Mouse (Mus musculus) lung, postnatal 0 days (tissue): ENCODE measurements around the gene Mgea5. TPM values are rescaled to one million over a fixed set of nuclear protein-coding genes. Genes with fewer than 3 reads are reported as not detected.

Source experiments
- ATAC-seq: fragments of 200-750 bp; cut with Nextera tagmentation; 2 replicates; pipeline ENCODE4 v1.8.0; 2017; ENCODE audit warnings: moderate library complexity
- DNase-seq: peaks from one replicate; pipeline ENCODE4 v3.0.0-alpha.2; 2016; ENCODE audit warnings: low spot score
- H3K27ac ChIP-seq: fragments of 300-500 bp; sonication (generic); 2 replicates; pipeline ENCODE4 v1.5.1; 2014; ENCODE audit warnings: antibody characterized with exemption, mild to moderate bottlenecking, low read length, mixed read lengths
- H3K27me3 ChIP-seq: fragments of 300-500 bp; sonication (generic); replicated peaks from 2 replicates; pipeline ENCODE4 v1.6.1; 2014; ENCODE audit warnings: low read length, mixed read lengths; ENCODE audit not compliant: insufficient read depth
- H3K36me3 ChIP-seq: fragments of 300-500 bp; sonication (generic); 2 replicates; pipeline ENCODE4 v1.6.1; 2014; ENCODE audit warnings: low read length, mixed read lengths; ENCODE audit not compliant: insufficient read depth
- H3K4me1 ChIP-seq: fragments of 300-500 bp; sonication (generic); 2 replicates; pipeline ENCODE4 v1.6.1; 2014; ENCODE audit warnings: antibody characterized with exemption, low read depth, low read length, mixed read lengths; ENCODE audit not compliant: insufficient read depth
- H3K4me2 ChIP-seq: fragments of 300-500 bp; sonication (generic); replicated peaks from 2 replicates; pipeline ENCODE4 v1.6.1; 2014; ENCODE audit warnings: low read depth, mild to moderate bottlenecking, low read length, moderate library complexity, mixed read lengths
- H3K4me3 ChIP-seq: fragments of 300-500 bp; sonication (generic); 2 replicates; pipeline ENCODE4 v1.5.1; 2014; ENCODE audit warnings: low read depth, low read length
- H3K9ac ChIP-seq: fragments of 300-500 bp; sonication (generic); replicated peaks from 2 replicates; pipeline ENCODE4 v1.6.1; 2014; ENCODE audit warnings: low read depth, mild to moderate bottlenecking
- H3K9me3 ChIP-seq: fragments of 300-500 bp; sonication (generic); 2 replicates; pipeline ENCODE4 v1.6.1; 2016; ENCODE audit warnings: low read length, mixed read lengths
- CTCF ChIP-seq: IDR thresholded peaks from 2 replicates; pipeline ENCODE4 v1.5.1; 2016; ENCODE audit warnings: antibody characterized with exemption, mild to moderate bottlenecking
- EP300 ChIP-seq: IDR thresholded peaks from 2 replicates; pipeline ENCODE4 v1.6.1; 2016; ENCODE audit warnings: antibody characterized with exemption, mild to moderate bottlenecking, control low read depth
- WGBS: fragments of 180-500 bp; shearing (Covaris S2); extraction: QIAGEN DNeasy Blood & Tissue Kit; methylation state at CpG from one replicate; pipeline ENCODE4 v1.1.7; 2014; 5-methylcytosine and 5-hydroxymethylcytosine counted together
- polyA plus RNA-seq: library from polyadenylated mRNA; unstranded; fragments of >200 nt; fragmentation: Nextera tagmentation; extraction: Ambion mirVana; gene quantifications from 2 replicates; pipeline ENCODE4 v1.2.1, GENCODE M21; 2015

Gene Mgea5
- polyA plus RNA-seq, 1 experiment from 2014 or later: 26.4 TPM

- DNase-seq (no peak), ATAC-seq (no peak)
- H3K4me3 ChIP-seq: no peak overlapping the region
- H3K4me2 ChIP-seq: no peak overlapping the region
- H3K4me1 ChIP-seq: no peaks in the 10 kb centered on the region
- TF ChIP-seq EP300: no peak
- no peak for TF ChIP-seq CTCF
- WGBS: 80% methylated on average over 7 of the region's 7 CpGs
- no peak overlapping the region for H3K9ac ChIP-seq
- H3K27me3 ChIP-seq: peaks cover 19% of the 10 kb centered on the region; the same call in 1 of the 2 replicates
- H3K36me3 ChIP-seq: no peaks in the 10 kb centered on the region
- no peaks in the 10 kb centered on the region for H3K9me3 ChIP-seq
- no peak overlapping the region for H3K27ac ChIP-seq
Observed at GRCm38 (mm10) chr19:45731658-45732057, 52.0 kb downstream of the Mgea5 start.

DNA sequence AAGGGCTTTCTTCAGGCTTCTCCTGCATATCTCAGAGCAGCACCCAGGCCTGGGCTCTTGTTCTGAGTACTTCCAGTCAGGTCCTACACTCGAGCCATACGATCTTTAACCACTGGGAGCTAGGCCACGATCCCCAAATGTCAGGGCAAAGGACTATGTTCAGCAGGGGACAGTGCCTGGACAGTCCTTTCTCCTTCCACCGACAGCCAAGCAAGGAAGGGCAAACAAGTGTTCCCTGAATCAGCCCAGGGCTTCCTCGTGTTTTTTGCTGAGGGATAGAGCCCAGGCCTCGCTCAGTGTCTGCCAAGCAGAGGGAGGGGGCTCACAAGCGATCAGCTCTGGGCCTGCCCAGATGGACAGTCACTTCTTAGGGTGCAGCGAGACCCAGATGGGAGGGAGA, 53.6 kb downstream of the Mgea5 start:
- no peaks in the 10 kb centered on the region for H3K4me1 ChIP-seq
- no peak for DNase-seq
- H3K4me3 ChIP-seq: no peak overlapping the region
- H3K27me3 ChIP-seq: 0 out of 2 replicates have a peak, but pooled peaks cover 10% of the 10 kb centered on the region
- H3K36me3 ChIP-seq: no peaks in the 10 kb centered on the region
- no peak for TF ChIP-seq CTCF
- TF ChIP-seq EP300: no peak
- H3K4me2 ChIP-seq: no peak overlapping the region
- H3K27ac ChIP-seq: no peak overlapping the region
- H3K9ac ChIP-seq: no peak overlapping the region
- H3K9me3 ChIP-seq: no peaks in the 10 kb centered on the region
- 67% methylated on average over 8 of the region's 8 CpGs for WGBS
- ATAC-seq: no peak

GRCm38 (mm10) chr19:45727231-45727630, 56.4 kb downstream of the Mgea5 start:
- H3K36me3 ChIP-seq: no peaks in the 10 kb centered on the region
- DNase-seq (no peak), ATAC-seq (no peak)
- no peak overlapping the region for H3K9ac ChIP-seq
- H3K4me2 ChIP-seq: no peak overlapping the region
- H3K4me3 ChIP-seq: no peak overlapping the region
- H3K27ac ChIP-seq: no peak overlapping the region
- WGBS: 67% methylated on average over 10 of the region's 10 CpGs
- H3K9me3 ChIP-seq: no peaks in the 10 kb centered on the region
- H3K27me3 ChIP-seq: no peaks in the 10 kb centered on the region
- H3K4me1 ChIP-seq: no peaks in the 10 kb centered on the region
- no peak for TF ChIP-seq EP300
- TF ChIP-seq CTCF: no peak

DNA sequence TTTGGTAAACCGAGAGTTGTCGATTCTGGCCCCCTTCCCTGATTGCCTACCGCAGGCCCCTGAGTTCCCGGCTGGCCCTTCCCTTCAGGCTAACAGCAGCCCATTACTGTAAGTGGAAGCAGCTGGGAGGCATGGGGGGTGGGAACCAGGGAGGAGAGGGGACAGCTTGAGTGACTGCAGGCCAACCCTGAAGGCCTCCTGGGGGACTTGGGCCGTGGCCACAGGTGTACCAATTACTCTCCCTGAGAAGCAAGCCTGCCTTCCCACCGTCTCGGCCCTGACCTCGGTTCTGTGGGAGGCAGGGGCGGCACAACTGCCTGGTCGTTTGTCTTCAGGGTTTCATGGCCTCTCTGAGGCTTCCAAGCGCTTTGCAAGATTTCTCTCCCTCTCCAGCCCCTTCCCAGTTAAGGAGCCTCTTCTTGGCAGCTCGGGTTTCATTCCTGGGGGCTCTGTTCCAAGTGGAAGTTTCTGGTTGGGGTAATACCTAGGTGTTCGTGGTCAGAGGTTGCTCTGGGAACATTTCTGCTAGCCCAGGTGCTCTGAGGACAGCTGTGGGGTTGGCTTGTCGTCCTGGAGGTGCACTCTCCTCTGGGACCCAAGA, 57.9 kb downstream of the Mgea5 start:
- 28% methylated on average over 14 of the region's 14 CpGs for WGBS
- no peaks in the 10 kb centered on the region for H3K9me3 ChIP-seq
- no peaks in the 10 kb centered on the region for H3K4me1 ChIP-seq
- no peak overlapping the region for H3K27ac ChIP-seq
- DNase-seq (no peak), ATAC-seq (no peak)
- TF ChIP-seq CTCF: no peak
- TF ChIP-seq EP300: no peak
- H3K36me3 ChIP-seq: no peaks in the 10 kb centered on the region
- H3K27me3 ChIP-seq: no peaks in the 10 kb centered on the region
- no peak overlapping the region for H3K4me2 ChIP-seq
- H3K4me3 ChIP-seq: no peak overlapping the region
- no peak overlapping the region for H3K9ac ChIP-seq

- H3K27me3 ChIP-seq: no peaks in the 10 kb centered on the region
- no peak for DNase-seq
- no peaks in the 10 kb centered on the region for H3K9me3 ChIP-seq
- no peak overlapping the region for H3K4me2 ChIP-seq
- no peak for ATAC-seq
- no peak overlapping the region for H3K27ac ChIP-seq
- no peak for TF ChIP-seq EP300
- peak; percentile 28; the same call in 1 of the 2 replicates for TF ChIP-seq CTCF
- no peaks in the 10 kb centered on the region for H3K36me3 ChIP-seq
- 69% methylated on average over 5 of the region's 5 CpGs for WGBS
- H3K9ac ChIP-seq: no peak overlapping the region
- no peak overlapping the region for H3K4me3 ChIP-seq
- H3K4me1 ChIP-seq: no peaks in the 10 kb centered on the region
Observed at GRCm38 (mm10) chr19:45722188-45722587, 61.4 kb downstream of the Mgea5 start.

GRCm38 (mm10) chr19:45718286-45718685, 65.4 kb downstream of the Mgea5 start:
- Histone ChIP-seq H3K9ac (no peak overlapping the region), H3K4me1 (no peaks in the 10 kb centered on the region), H3K27me3 (no peaks in the 10 kb centered on the region), H3K4me2 (peak overlapping the region; percentile 33; the same call in 1 of the 2 replicates), H3K27ac (no peak overlapping the region), H3K36me3 (no peaks in the 10 kb centered on the region), H3K9me3 (no peaks in the 10 kb centered on the region), H3K4me3 (no peak overlapping the region)
- TF ChIP-seq EP300: no peak
- TF ChIP-seq CTCF: no peak
- DNase-seq (no peak), ATAC-seq (no peak)
- WGBS: 64% methylated on average over 3 of the region's 3 CpGs
